Mouse (Mus musculus) liver, embryonic 12.5 days (tissue): ENCODE data around the gene C5ar1. TPM values are rescaled to one million over a fixed set of nuclear protein-coding genes. Genes with fewer than 3 reads are reported as not detected.

Source experiments
- polyA plus RNA-seq: library from polyadenylated mRNA; unstranded; fragments of >200 nt; fragmentation: Nextera tagmentation; extraction: Ambion mirVana; gene quantifications from 2 replicates; pipeline ENCODE4 v1.2.1, GENCODE M21; 2016

Gene C5ar1
- polyA plus RNA-seq, 1 experiment from 2014 or later, result 2.1 TPM

Other genes starting within 250 kb of the C5ar1 start
- 2.9 and 3.3 TPM in 2 replicates for gene Bicra, start 211.6 kb downstream of the C5ar1 start, polyA plus RNA-seq
- not detected in 2 replicates for gene Zfp541, start 197.7 kb downstream of the C5ar1 start, polyA plus RNA-seq
- gene Napa, start 161.1 kb downstream of the C5ar1 start, polyA plus RNA-seq, result 163 and 165 TPM in 2 replicates
- 13.4 and 15.0 TPM in 2 replicates for gene Kptn, start 139.6 kb downstream of the C5ar1 start, polyA plus RNA-seq
- gene Slc8a2, start 129.7 kb downstream of the C5ar1 start, polyA plus RNA-seq, result not detected in 2 replicates
- gene Meis3, start 84.5 kb downstream of the C5ar1 start, polyA plus RNA-seq, result 4.4 and 5.7 TPM in 2 replicates
- gene Dhx34, start 37.5 kb downstream of the C5ar1 start, polyA plus RNA-seq, result 9.5 and 9.6 TPM in 2 replicates
- gene C5ar2, start 15.4 kb downstream of the C5ar1 start, polyA plus RNA-seq, result 1.6 and 1.7 TPM in 2 replicates
- gene Inafm1, start 14.1 kb upstream of the C5ar1 start, polyA plus RNA-seq, result 8.6 and 8.8 TPM in 2 replicates
- 29.7 and 30.0 TPM in 2 replicates for gene Ccdc9, start 27.3 kb upstream of the C5ar1 start, polyA plus RNA-seq
- 5.9 and 7.6 TPM in 2 replicates for gene Bbc3, start 48.9 kb upstream of the C5ar1 start, polyA plus RNA-seq
- gene Sae1, start 128.3 kb upstream of the C5ar1 start, polyA plus RNA-seq, result 182 and 187 TPM in 2 replicates
- 14.5 and 17.6 TPM in 2 replicates for gene Zc3h4, start 141.4 kb upstream of the C5ar1 start, polyA plus RNA-seq
- gene Tmem160, start 193.2 kb upstream of the C5ar1 start, polyA plus RNA-seq, result 43.9 and 48.0 TPM in 2 replicates
- gene Npas1, start 218.2 kb upstream of the C5ar1 start, polyA plus RNA-seq, result 0.33 and 0.36 TPM in 2 replicates